Mouse (Mus musculus) myocyte (in vitro differentiated cells): ENCODE measurements at regions not wholly inside any gene's neighbourhood (a gene's known extent, or its start where the extent isn't known, plus 50 kb on each side); places are given as distances from the start of the nearest gene placed in this dataset.

Experiments used
- H3K27me3 ChIP-seq: one replicate; pipeline ENCODE4 v1.6.1; 2011; ENCODE audit not compliant: control insufficient read depth, insufficient read depth, insufficient read length
- H3K36me3 ChIP-seq: one replicate; pipeline ENCODE4 v1.6.1; 2011; ENCODE audit not compliant: control insufficient read depth, insufficient read depth
- H3K4me2 ChIP-seq: one replicate; pipeline ENCODE4 v1.6.1; 2011; ENCODE audit warnings: low read depth, control low read depth
- H3K4me3 ChIP-seq: one replicate; pipeline ENCODE4 v1.5.1; 2011; ENCODE audit warnings: mild to moderate bottlenecking, control low read depth, moderate library complexity
- H3K79me2 ChIP-seq: one replicate; pipeline ENCODE4 v1.6.1; 2011; ENCODE audit not compliant: control insufficient read depth, insufficient read depth
- H3ac ChIP-seq: one replicate; pipeline ENCODE4 v1.6.1; 2011; ENCODE audit not compliant: control insufficient read depth, insufficient read length
- CEBPB ChIP-seq: IDR thresholded peaks from 2 replicates; pipeline ENCODE4 v1.6.1; 2011; ENCODE audit warnings: mild to moderate bottlenecking, moderate library complexity; ENCODE audit not compliant: poor library complexity, insufficient read depth, severe bottlenecking
- E2F4 ChIP-seq: IDR thresholded peaks from one replicate; pipeline ENCODE4 v1.6.1; 2011; ENCODE audit warnings: mild to moderate bottlenecking, control low read depth, moderate library complexity; ENCODE audit not compliant: insufficient read depth
- MAX ChIP-seq: IDR thresholded peaks from one replicate; pipeline ENCODE4 v1.6.1; 2011; ENCODE audit warnings: low read depth, mild to moderate bottlenecking, control low read depth
- MYOD1 ChIP-seq, 3 experiments: IDR thresholded peaks; one replicate each; pipeline ENCODE4 v1.6.1; 2011; ENCODE audit warnings: control low read depth in 2 of 3, low read depth in 2 of 3, mild to moderate bottlenecking in 2 of 3, moderate library complexity in 1 of 3; ENCODE audit not compliant: insufficient read length in 2 of 3, control insufficient read depth in 1 of 3
- MYOG ChIP-seq, 3 experiments: IDR thresholded peaks; one replicate each; pipeline ENCODE4 v1.6.1; 2011; ENCODE audit warnings: control low read depth in 2 of 3, low read depth in 2 of 3, mild to moderate bottlenecking in 2 of 3; ENCODE audit not compliant: insufficient read length in 2 of 3, control insufficient read depth in 1 of 3, insufficient read depth in 1 of 3
- POLR2A ChIP-seq: IDR thresholded peaks from one replicate; pipeline ENCODE4 v1.6.1; 2011; ENCODE audit warnings: low read depth, mild to moderate bottlenecking, control low read depth, moderate library complexity; ENCODE audit not compliant: insufficient read length
- POLR2AphosphoS2 ChIP-seq: IDR thresholded peaks from one replicate; pipeline ENCODE4 v1.6.1; 2011; ENCODE audit warnings: low read depth, control low read depth; ENCODE audit not compliant: insufficient read length
- REST ChIP-seq: IDR thresholded peaks from one replicate; pipeline ENCODE4 v1.6.1; 2011; ENCODE audit warnings: mild to moderate bottlenecking, control low read depth, moderate library complexity; ENCODE audit not compliant: insufficient read depth, insufficient read length
- SRF ChIP-seq: IDR thresholded peaks from one replicate; pipeline ENCODE4 v1.6.1; 2011; ENCODE audit warnings: low read depth; ENCODE audit not compliant: control insufficient read depth, insufficient read length
- TCF12 ChIP-seq: IDR thresholded peaks from one replicate; pipeline ENCODE4 v1.6.1; 2011; ENCODE audit warnings: mild to moderate bottlenecking, control low read depth; ENCODE audit not compliant: poor library complexity, insufficient read depth, severe bottlenecking
- TCF3 ChIP-seq: IDR thresholded peaks from one replicate; pipeline ENCODE4 v1.6.1; 2011; ENCODE audit warnings: low read depth, control low read depth; ENCODE audit not compliant: insufficient read length
- USF1 ChIP-seq: IDR thresholded peaks from one replicate; pipeline ENCODE4 v1.6.1; 2011; ENCODE audit warnings: low read depth, mild to moderate bottlenecking, control low read depth, moderate library complexity

GRCm38 (mm10) chr9:30573294-30573693 lies 146.4 kb downstream of the Snx19 start:
- H3K79me2 ChIP-seq = no peaks in the 10 kb centered on the region
- H3K27me3 ChIP-seq = no peaks in the 10 kb centered on the region
- no peak for TF ChIP-seq MYOG (IDR thresholded peaks at IDR 0.05; ENCODE audit: control insufficient read depth in 1 of 3, insufficient read depth in 1 of 3, insufficient read length in 2 of 3, low read depth in 2 of 3)
- TF ChIP-seq E2F4 = no peak
- TF ChIP-seq MAX = no peak
- TF ChIP-seq TCF3 = no peak
- TF ChIP-seq CEBPB = no peak
- TF ChIP-seq USF1 = no peak
- no peak for TF ChIP-seq POLR2A
- no peak for TF ChIP-seq POLR2AphosphoS2
- no peak for TF ChIP-seq REST
- TF ChIP-seq MYOD1 (IDR thresholded peaks at IDR 0.05; ENCODE audit: control insufficient read depth in 1 of 3, insufficient read length in 2 of 3, low read depth in 2 of 3) = no peak
- no peak for TF ChIP-seq TCF12
- TF ChIP-seq SRF = no peak
- no peak overlapping the region for H3K4me2 ChIP-seq
- H3ac ChIP-seq = no peak overlapping the region
- H3K36me3 ChIP-seq = no peaks in the 10 kb centered on the region
- no peak overlapping the region for H3K4me3 ChIP-seq

DNA sequence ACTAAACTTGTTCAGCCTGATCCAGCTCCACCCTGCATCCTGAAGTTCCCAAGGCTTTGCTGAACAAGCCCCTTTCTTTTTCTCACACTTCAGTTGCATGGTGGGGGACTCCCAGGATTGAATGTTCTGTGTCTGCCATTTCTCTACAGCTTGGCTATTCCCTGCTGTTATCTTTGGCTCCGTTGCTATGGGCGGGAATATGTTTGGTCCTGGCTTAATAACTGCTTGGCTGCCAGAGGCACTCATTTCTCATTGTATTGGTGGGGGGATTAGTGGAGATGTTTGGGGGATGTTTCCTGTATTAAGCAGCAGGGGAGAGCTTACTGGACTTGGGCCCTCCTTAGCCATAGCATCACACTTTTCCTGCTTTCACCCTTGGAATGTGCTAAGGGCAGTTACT lies 144.1 kb downstream of the Snx19 start:
- Histone ChIP-seq H3K4me2 (no peak overlapping the region), H3K27me3 (no peaks in the 10 kb centered on the region), H3K79me2 (no peaks in the 10 kb centered on the region), H3ac (no peak overlapping the region), H3K36me3 (no peaks in the 10 kb centered on the region), H3K4me3 (no peak overlapping the region)
- TF ChIP-seq MYOD1 (IDR thresholded peaks at IDR 0.05; ENCODE audit: control insufficient read depth in 1 of 3, insufficient read length in 2 of 3, low read depth in 2 of 3) = no peak
- no peak for TF ChIP-seq TCF3
- no peak for TF ChIP-seq TCF12
- TF ChIP-seq POLR2AphosphoS2 = no peak
- no peak for TF ChIP-seq POLR2A
- TF ChIP-seq REST = no peak
- no peak for TF ChIP-seq USF1
- TF ChIP-seq E2F4 = no peak
- TF ChIP-seq MAX = no peak
- no peak for TF ChIP-seq CEBPB

GRCm38 (mm10) chr9:30564765-30565680 lies 138.1 kb downstream of the Snx19 start:
- no peaks in the 10 kb centered on the region for H3K79me2 ChIP-seq
- no peaks in the 10 kb centered on the region for H3K36me3 ChIP-seq
- H3K4me3 ChIP-seq = no peak overlapping the region
- no peak overlapping the region for H3ac ChIP-seq
- no peak overlapping the region for H3K4me2 ChIP-seq
- TF ChIP-seq MAX (no peak), REST (no peak), E2F4 (no peak), MYOG (IDR thresholded peaks at IDR 0.05; ENCODE audit: control insufficient read depth in 1 of 3, insufficient read depth in 1 of 3, insufficient read length in 2 of 3, low read depth in 2 of 3) (no peak), POLR2AphosphoS2 (no peak), USF1 (no peak), MYOD1 (IDR thresholded peaks at IDR 0.05; ENCODE audit: control insufficient read depth in 1 of 3, insufficient read length in 2 of 3, low read depth in 2 of 3) (no peak), SRF (no peak), TCF12 (no peak), TCF3 (no peak), CEBPB (no peak), POLR2A (no peak)
- H3K27me3 ChIP-seq = no peaks in the 10 kb centered on the region

- no peak overlapping the region for H3ac ChIP-seq
- no peak overlapping the region for H3K4me3 ChIP-seq
- TF ChIP-seq USF1 = no peak
- no peak for TF ChIP-seq CEBPB
- no peak for TF ChIP-seq REST
- TF ChIP-seq MAX = no peak
- no peak for TF ChIP-seq TCF3
- no peak for TF ChIP-seq E2F4
- TF ChIP-seq TCF12 = no peak
- TF ChIP-seq MYOD1 (IDR thresholded peaks at IDR 0.05; ENCODE audit: control insufficient read depth in 1 of 3, insufficient read length in 2 of 3, low read depth in 2 of 3) = no peak
- no peak for TF ChIP-seq SRF
- TF ChIP-seq POLR2A = no peak
- TF ChIP-seq MYOG (IDR thresholded peaks at IDR 0.05; ENCODE audit: control insufficient read depth in 1 of 3, insufficient read depth in 1 of 3, insufficient read length in 2 of 3, low read depth in 2 of 3) = no peak
- H3K27me3 ChIP-seq = no peaks in the 10 kb centered on the region
- H3K79me2 ChIP-seq = no peaks in the 10 kb centered on the region
- no peak overlapping the region for H3K4me2 ChIP-seq
- H3K36me3 ChIP-seq = no peaks in the 10 kb centered on the region
These were observed 136.5 kb downstream of the Snx19 start for GRCm38 (mm10) chr9:30563399-30563798.
